Mouse (Mus musculus): ENCODE results near the gene Casq1. TPM values are rescaled to one million over a fixed set of nuclear protein-coding genes. Genes with fewer than 3 reads are reported as not detected.

Casq1 gene
- 0.60 TPM in 1 of 4 replicates, not detected in the others for total RNA-seq (2023)

GRCm38 (mm10) chr1:172219451-172220406 is at the start of gene Casq1:
Casq1 (minus strand) TSS chr1:172219868.

DNA sequence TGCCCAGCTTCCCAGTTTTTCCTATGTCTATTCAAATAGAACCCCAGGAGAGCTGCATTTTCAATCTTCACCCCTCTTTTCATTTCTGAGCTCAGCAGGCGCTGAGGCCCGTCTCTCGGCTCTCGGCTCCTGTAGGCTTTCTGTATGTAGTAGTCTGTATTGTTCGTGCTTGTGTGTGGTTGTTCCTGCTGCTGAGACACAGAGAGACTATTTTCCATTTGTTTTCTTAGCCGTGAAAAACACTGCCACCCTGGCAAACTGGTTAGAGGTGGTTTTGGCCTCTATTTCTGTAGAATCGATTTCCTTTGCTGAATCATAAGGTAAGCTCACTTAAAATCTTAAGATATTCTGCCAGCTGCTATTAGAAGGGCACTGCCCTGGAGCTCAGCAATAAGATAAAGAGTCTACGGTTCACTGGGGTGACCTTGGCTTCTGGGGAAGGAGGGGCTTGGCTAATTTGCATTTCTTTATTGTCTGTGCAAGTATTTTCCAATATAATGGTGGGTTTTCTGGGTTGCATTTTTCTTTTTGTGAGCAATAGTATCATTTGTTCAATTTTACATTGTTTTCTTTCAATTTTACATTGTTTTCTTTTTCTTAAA is 41.9 kb upstream of the Casq1 start, which contains the start of gene Igsf8:
TSS of gene Igsf8 (plus strand) at position 165 of the 602 bp plus-strand sequence.

GRCm38 (mm10) chr1:172258314-172258713 is 38.6 kb upstream of the Casq1 start, which contains the start of gene Atp1a4:
Atp1a4 (minus strand) TSS chr1:172258414.

GRCm38 (mm10) chr1:172206141-172206917 is 13.3 kb downstream of the Casq1 start, which contains the start of gene Pea15a:
Pea15a (minus strand) TSS chr1:172206804.

Other genes starting within 250 kb of the Casq1 start
- gene Vangl2, start 191.4 kb downstream of the Casq1 start, total RNA-seq (2023): 5.2 to 9.8 TPM (median 6.4 TPM) in 4 replicates
- gene Nhlh1, start 162.3 kb downstream of the Casq1 start, total RNA-seq (2023): not detected in 4 replicates
- gene Copa, start 137.3 kb downstream of the Casq1 start, total RNA-seq (2023): 152 to 166 TPM (median 154 TPM) in 4 replicates
- gene Ncstn, start 137.1 kb downstream of the Casq1 start, total RNA-seq (2023): 91.0 to 99.8 TPM (median 98.2 TPM) in 4 replicates
- gene Pex19, start 93.1 kb downstream of the Casq1 start, total RNA-seq (2023): 50.1 to 62.8 TPM (median 56.7 TPM) in 4 replicates
- 108 to 119 TPM (median 112 TPM) in 4 replicates for gene Dcaf8, start 71.8 kb downstream of the Casq1 start, total RNA-seq (2023)
- 25.2 to 33.4 TPM (median 29.6 TPM) in 4 replicates for gene Pea15a, start 13.1 kb downstream of the Casq1 start, total RNA-seq (2023)
- not detected in 4 replicates for gene Atp1a4, start 38.5 kb upstream of the Casq1 start, total RNA-seq (2023)
- 22.6 to 31.4 TPM (median 27.2 TPM) in 4 replicates for gene Igsf8, start 41.8 kb upstream of the Casq1 start, total RNA-seq (2023)
- gene Atp1a2, start 78.2 kb upstream of the Casq1 start, total RNA-seq (2023): not detected in 4 replicates
- 0.15 TPM in 2 of 4 replicates, not detected in the others for gene Kcnj9, start 109.5 kb upstream of the Casq1 start, total RNA-seq (2023)
- gene Kcnj10, start 121.3 kb upstream of the Casq1 start, total RNA-seq (2023): 0.94 to 1.5 TPM (median 1.2 TPM) in 4 replicates
- 26.4 to 30.1 TPM (median 29.0 TPM) in 4 replicates for gene Pigm, start 156.7 kb upstream of the Casq1 start, total RNA-seq (2023)

All from B cell, adult 62 days (primary cell).